Mouse (Mus musculus) limb, embryonic 11.5 days (tissue): ENCODE measurements at regions not wholly inside any gene's neighbourhood (a gene's known extent, or its start where the extent isn't known, plus 50 kb on each side); places are given as distances from the start of the nearest gene placed in this dataset.
A peak's percentile ranks its signal among the peaks of the same experiment; 100 is the strongest.
"Not testable (repeated sequence)": the region's sequence is repeated elsewhere in the genome, so short reads cannot be mapped to it uniquely, and the experiment has no call there.

Source experiments
- ATAC-seq: fragments of 200-750 bp; cut with Nextera tagmentation; 2 replicates; pipeline ENCODE4 v1.8.0; 2017; ENCODE audit warnings: low read depth; ENCODE audit not compliant: insufficient number of reproducible peaks, low FRiP score, low TSS enrichment
- DNase-seq: peaks from one replicate; pipeline ENCODE4 v3.0.0-alpha.2; 2015; ENCODE audit warnings: low spot score
- H3K27ac ChIP-seq: fragments of 300-500 bp; sonication (generic); replicated peaks from 2 replicates; pipeline ENCODE4 v1.5.1; 2014; ENCODE audit warnings: low read depth, mild to moderate bottlenecking, low read length
- H3K27me3 ChIP-seq: fragments of 300-500 bp; sonication (generic); 2 replicates; pipeline ENCODE4 v1.6.1; 2014; ENCODE audit warnings: mild to moderate bottlenecking, low read length, mixed read lengths; ENCODE audit not compliant: control insufficient read depth, insufficient read depth
- H3K36me3 ChIP-seq: fragments of 300-500 bp; sonication (generic); 2 replicates; pipeline ENCODE4 v1.6.1; 2014; ENCODE audit warnings: mild to moderate bottlenecking, low read length, moderate library complexity, mixed read lengths; ENCODE audit not compliant: control insufficient read depth, insufficient read depth
- H3K4me1 ChIP-seq: fragments of 300-500 bp; sonication (generic); 2 replicates; pipeline ENCODE4 v1.6.1; 2014; ENCODE audit warnings: low read length, mixed read lengths; ENCODE audit not compliant: control insufficient read depth, insufficient read depth
- H3K4me2 ChIP-seq: fragments of 300-500 bp; sonication (generic); 2 replicates; pipeline ENCODE4 v1.6.1; 2014; ENCODE audit warnings: low read depth, mild to moderate bottlenecking, moderate library complexity; ENCODE audit not compliant: severe bottlenecking
- H3K4me3 ChIP-seq: fragments of 300-500 bp; sonication (generic); 2 replicates; pipeline ENCODE4 v1.5.1; 2014; ENCODE audit warnings: low read depth, low read length
- H3K9ac ChIP-seq: fragments of 300-500 bp; sonication (generic); 2 replicates; pipeline ENCODE4 v1.6.1; 2014; ENCODE audit warnings: mild to moderate bottlenecking, low read length
- H3K9me3 ChIP-seq: fragments of 300-500 bp; sonication (generic); 2 replicates; pipeline ENCODE4 v1.6.1; 2016; ENCODE audit warnings: low read length; ENCODE audit not compliant: control insufficient read depth
- WGBS: fragments of 180-500 bp; shearing (Covaris S2); extraction: QIAGEN DNeasy Blood & Tissue Kit; methylation state at CpG from one replicate; pipeline ENCODE4 v1.1.7; 2014; 5-methylcytosine and 5-hydroxymethylcytosine counted together

GRCm38 (mm10) chr4:122025866-122026265 is 404.0 kb upstream of the Gm12887 start:
- H3K9ac ChIP-seq = no peak overlapping the region
- no peaks in the 10 kb centered on the region for H3K36me3 ChIP-seq
- DNase-seq (no peak), ATAC-seq (no peak)
- no peak overlapping the region for H3K4me3 ChIP-seq
- peaks cover 30% of the 10 kb centered on the region for H3K9me3 ChIP-seq
- no peaks in the 10 kb centered on the region for H3K27me3 ChIP-seq
- 77% methylated on average over 1 of the region's 1 CpGs for WGBS
- H3K4me2 ChIP-seq = no peak overlapping the region
- no peak overlapping the region for H3K27ac ChIP-seq
- no peaks in the 10 kb centered on the region for H3K4me1 ChIP-seq

GRCm38 (mm10) chr4:122022854-122023253 is 401.0 kb upstream of the Gm12887 start:
- WGBS = 91% methylated on average over 15 of the region's 15 CpGs
- Histone ChIP-seq H3K4me1 (no peaks in the 10 kb centered on the region), H3K27ac (no peak overlapping the region), H3K9me3 (peaks cover 33% of the 10 kb centered on the region), H3K36me3 (0 out of 2 replicates have a peak, but pooled peaks cover 2% of the 10 kb centered on the region), H3K4me3 (no peak overlapping the region), H3K27me3 (no peaks in the 10 kb centered on the region), H3K4me2 (no peak overlapping the region), H3K9ac (no peak overlapping the region)
- ATAC-seq (no peak), DNase-seq (no peak)

- WGBS = 94% methylated on average over 24 of the region's 26 CpGs
- not testable (repeated sequence) for H3K27me3 ChIP-seq, H3K36me3 ChIP-seq, H3K4me1 ChIP-seq, H3K4me2 ChIP-seq, H3K27ac ChIP-seq, H3K9ac ChIP-seq, DNase-seq, H3K4me3 ChIP-seq
- H3K9me3 ChIP-seq = peaks cover 27% of the 10 kb centered on the region
- peak; percentile 31; the same call in 1 of the 2 replicates for ATAC-seq
Observed at GRCm38 (mm10) chr4:122008938-122009459, 387.1 kb upstream of the Gm12887 start.

- no peak overlapping the region for H3K4me2 ChIP-seq
- no peaks in the 10 kb centered on the region for H3K27me3 ChIP-seq
- no peak overlapping the region for H3K4me3 ChIP-seq
- no peak overlapping the region for H3K27ac ChIP-seq
- 95% methylated on average over 39 of the region's 39 CpGs for WGBS
- peaks cover 34% of the 10 kb centered on the region for H3K9me3 ChIP-seq
- no peaks in the 10 kb centered on the region for H3K4me1 ChIP-seq
- no peak overlapping the region for H3K9ac ChIP-seq
- DNase-seq (no peak), ATAC-seq (peak; percentile 31)
- no peaks in the 10 kb centered on the region for H3K36me3 ChIP-seq
Observed at GRCm38 (mm10) chr4:122008168-122008839, 386.4 kb upstream of the Gm12887 start.

- 75% methylated on average over 2 of the region's 2 CpGs for WGBS
- peaks cover 24% of the 10 kb centered on the region for H3K9me3 ChIP-seq
- DNase-seq = no peak
Observed at GRCm38 (mm10) chr4:121986741-121987140, 364.8 kb upstream of the Gm12887 start.

GRCm38 (mm10) chr4:121985371-121985770 is 363.5 kb upstream of the Gm12887 start:
- Histone ChIP-seq H3K4me1 (no peaks in the 10 kb centered on the region), H3K4me3 (no peak overlapping the region), H3K27me3 (no peaks in the 10 kb centered on the region), H3K4me2 (no peak overlapping the region), H3K9ac (no peak overlapping the region), H3K36me3 (no peaks in the 10 kb centered on the region), H3K27ac (no peak overlapping the region), H3K9me3 (peaks cover 24% of the 10 kb centered on the region)
- DNase-seq = no peak
- ATAC-seq = no peak
- 64% methylated on average over 1 of the region's 1 CpGs for WGBS

More at GRCm38 (mm10) chr4:121986741-121987140, 364.8 kb upstream of the Gm12887 start:
- Histone ChIP-seq H3K4me3 (no peak overlapping the region), H3K9ac (no peak overlapping the region), H3K4me1 (no peaks in the 10 kb centered on the region), H3K27ac (no peak overlapping the region), H3K27me3 (no peaks in the 10 kb centered on the region), H3K36me3 (no peaks in the 10 kb centered on the region), H3K4me2 (no peak overlapping the region)
- peak; percentile 70; the same call in 1 of the 2 replicates for ATAC-seq

GRCm38 (mm10) chr4:121975831-121976230 is 353.9 kb upstream of the Gm12887 start:
- no peaks in the 10 kb centered on the region for H3K27me3 ChIP-seq
- no peaks in the 10 kb centered on the region for H3K36me3 ChIP-seq
- no peak overlapping the region for H3K9ac ChIP-seq
- H3K4me3 ChIP-seq = no peak overlapping the region
- no peak for DNase-seq
- H3K4me2 ChIP-seq = no peak overlapping the region
- ATAC-seq = peak; percentile 75; the same call in 1 of the 2 replicates
- H3K9me3 ChIP-seq = peaks cover 3% of the 10 kb centered on the region; the same call in 1 of the 2 replicates
- WGBS = 86% methylated on average over 3 of the region's 3 CpGs
- no peak overlapping the region for H3K27ac ChIP-seq
- H3K4me1 ChIP-seq = no peaks in the 10 kb centered on the region
